Mouse (Mus musculus): ENCODE measurements around the gene Arhgef3.
"Not testable (repeated sequence)": the region's sequence is repeated elsewhere in the genome, so short reads cannot be mapped to it uniquely, and the experiment has no call there.

The Arhgef3 gene

GRCm38 (mm10) chr14:27183501-27184230, 69.0 kb downstream of the Arhgef3 start:
- no peak for ATAC-seq (ENCODE audit: insufficient number of reproducible peaks, low FRiP score, low TSS enrichment)

GRCm38 (mm10) chr14:27185902-27186301, 71.2 kb downstream of the Arhgef3 start:
- ATAC-seq (ENCODE audit: insufficient number of reproducible peaks, low FRiP score, low TSS enrichment): no peak

- no peak for ATAC-seq (ENCODE audit: insufficient number of reproducible peaks, low FRiP score, low TSS enrichment)
Observed at GRCm38 (mm10) chr14:27186596-27186995, 71.9 kb downstream of the Arhgef3 start.

GRCm38 (mm10) chr14:27187025-27187424, 72.3 kb downstream of the Arhgef3 start:
- peak; percentile 78; the same call in 1 of the 2 replicates for ATAC-seq (ENCODE audit: insufficient number of reproducible peaks, low FRiP score, low TSS enrichment)

- ATAC-seq (ENCODE audit: insufficient number of reproducible peaks, low FRiP score, low TSS enrichment): no peak
Observed at GRCm38 (mm10) chr14:27187885-27188284, 73.2 kb downstream of the Arhgef3 start.

GRCm38 (mm10) chr14:27192450-27192849, 77.8 kb downstream of the Arhgef3 start:
- no peak for ATAC-seq (ENCODE audit: insufficient number of reproducible peaks, low FRiP score, low TSS enrichment)

- ATAC-seq (ENCODE audit: insufficient number of reproducible peaks, low FRiP score, low TSS enrichment): no peak
Observed at GRCm38 (mm10) chr14:27196980-27197379, 82.3 kb downstream of the Arhgef3 start.

GRCm38 (mm10) chr14:27198490-27199089, 83.9 kb downstream of the Arhgef3 start:
- ATAC-seq (ENCODE audit: insufficient number of reproducible peaks, low FRiP score, low TSS enrichment): no peak

- no peak for ATAC-seq (ENCODE audit: insufficient number of reproducible peaks, low FRiP score, low TSS enrichment)
Observed at GRCm38 (mm10) chr14:27199119-27199518, 84.4 kb downstream of the Arhgef3 start.

- ATAC-seq (ENCODE audit: insufficient number of reproducible peaks, low FRiP score, low TSS enrichment): no peak
Observed at GRCm38 (mm10) chr14:27199870-27200269, 85.2 kb downstream of the Arhgef3 start.

- ATAC-seq (ENCODE audit: insufficient number of reproducible peaks, low FRiP score, low TSS enrichment): no peak
Observed at GRCm38 (mm10) chr14:27200743-27201576, 86.3 kb downstream of the Arhgef3 start.

GRCm38 (mm10) chr14:27201824-27202223, 87.1 kb downstream of the Arhgef3 start:
- no peak for ATAC-seq (ENCODE audit: insufficient number of reproducible peaks, low FRiP score, low TSS enrichment)

GRCm38 (mm10) chr14:27204704-27205103, 90.0 kb downstream of the Arhgef3 start:
- ATAC-seq (ENCODE audit: insufficient number of reproducible peaks, low FRiP score, low TSS enrichment): no peak

- ATAC-seq (ENCODE audit: insufficient number of reproducible peaks, low FRiP score, low TSS enrichment): no peak
Observed at GRCm38 (mm10) chr14:27206443-27206842, 91.7 kb downstream of the Arhgef3 start.

GRCm38 (mm10) chr14:27209542-27209941, 94.8 kb downstream of the Arhgef3 start:
- ATAC-seq (ENCODE audit: insufficient number of reproducible peaks, low FRiP score, low TSS enrichment): no peak

- not testable (repeated sequence) for ATAC-seq (ENCODE audit: insufficient number of reproducible peaks, low FRiP score, low TSS enrichment)
Observed at GRCm38 (mm10) chr14:27210801-27211200, 96.1 kb downstream of the Arhgef3 start.

GRCm38 (mm10) chr14:27211743-27212445, 97.2 kb downstream of the Arhgef3 start:
- ATAC-seq (ENCODE audit: insufficient number of reproducible peaks, low FRiP score, low TSS enrichment): no peak

- ATAC-seq (ENCODE audit: insufficient number of reproducible peaks, low FRiP score, low TSS enrichment): no peak
Observed at GRCm38 (mm10) chr14:27214232-27214631, 99.5 kb downstream of the Arhgef3 start.

GRCm38 (mm10) chr14:27219668-27220067, 105.0 kb downstream of the Arhgef3 start:
- ATAC-seq (ENCODE audit: insufficient number of reproducible peaks, low FRiP score, low TSS enrichment): peak; percentile 84

GRCm38 (mm10) chr14:27220297-27220696, 105.6 kb downstream of the Arhgef3 start:
- ATAC-seq (ENCODE audit: insufficient number of reproducible peaks, low FRiP score, low TSS enrichment): no peak

Data from cerebellum, adult (tissue).